Mouse (Mus musculus) small intestine, adult 2 months (tissue): ENCODE measurements at regions not wholly inside any gene's neighbourhood (a gene's known extent, or its start where the extent isn't known, plus 50 kb on each side); places are given as distances from the start of the nearest gene placed in this dataset.
A peak's percentile ranks its signal among the peaks of the same experiment; 100 is the strongest.

Experiments used
- H3K27ac ChIP-seq: fragments of 200-500 bp; 2 replicates; pipeline ENCODE4 v1.5.1; 2012; ENCODE audit warnings: low read depth, low read length, control low read depth, inconsistent platforms; ENCODE audit not compliant: insufficient read depth
- H3K27me3 ChIP-seq: fragments of 200-500 bp; 2 replicates; pipeline ENCODE4 v1.6.1; 2012; ENCODE audit warnings: mild to moderate bottlenecking, moderate library complexity, low read length, inconsistent platforms; ENCODE audit not compliant: control insufficient read depth, insufficient read depth
- H3K36me3 ChIP-seq: fragments of 200-500 bp; 2 replicates; pipeline ENCODE4 v1.6.1; 2012; ENCODE audit warnings: mild to moderate bottlenecking, low read length, control low read depth, inconsistent platforms; ENCODE audit not compliant: control insufficient read depth, insufficient read depth
- H3K4me1 ChIP-seq: fragments of 200-500 bp; 2 replicates; pipeline ENCODE4 v1.6.1; 2012; ENCODE audit warnings: low read length, inconsistent platforms, mixed read lengths; ENCODE audit not compliant: control insufficient read depth, insufficient read depth, insufficient read length
- H3K4me3 ChIP-seq: fragments of 200-500 bp; 2 replicates; pipeline ENCODE4 v1.5.1; 2012; ENCODE audit warnings: low read depth, mild to moderate bottlenecking, control low read depth, inconsistent platforms, low read length, moderate library complexity
- CTCF ChIP-seq: fragments of 200-500 bp; IDR thresholded peaks from 2 replicates; pipeline ENCODE4 v1.5.1; 2012; ENCODE audit warnings: low read depth, mild to moderate bottlenecking, control low read depth, inconsistent platforms, low read length, moderate library complexity, mixed read lengths; ENCODE audit not compliant: insufficient replicate concordance, insufficient read length; ENCODE audit errors: extremely low read depth
- POLR2A ChIP-seq: fragments of 200-500 bp; IDR thresholded peaks from 2 replicates; pipeline ENCODE4 v1.6.1; 2012; ENCODE audit warnings: low read depth, mild to moderate bottlenecking, control low read depth, inconsistent platforms, low read length, moderate library complexity
- WGBS: fragments of 180-500 bp; shearing (Covaris S2); methylation state at CpG from one replicate; pipeline ENCODE4 v1.1.7; 2018; 5-methylcytosine and 5-hydroxymethylcytosine counted together

GRCm38 (mm10) chr15:85675736-85676135 is 59.0 kb upstream of the Ppara start:
- 8% methylated on average over 5 of the region's 5 CpGs for WGBS
- no peak for TF ChIP-seq POLR2A
- no peak for TF ChIP-seq CTCF
- Histone ChIP-seq H3K36me3 (peaks cover 23% of the 10 kb centered on the region), H3K27ac (peak overlapping the region; percentile 83), H3K27me3 (no peaks in the 10 kb centered on the region), H3K4me3 (peak overlapping the region; percentile 27), H3K4me1 (peaks cover 34% of the 10 kb centered on the region)

GRCm38 (mm10) chr15:85676156-85676555 is 58.6 kb upstream of the Ppara start:
- peak overlapping the region; percentile 83 for H3K27ac ChIP-seq
- WGBS, result 33% methylated on average over 3 of the region's 3 CpGs
- peak overlapping the region; percentile 5; the same call in 1 of the 2 replicates for H3K4me3 ChIP-seq
- peaks cover 25% of the 10 kb centered on the region for H3K36me3 ChIP-seq
- H3K27me3 ChIP-seq, result no peaks in the 10 kb centered on the region
- peaks cover 34% of the 10 kb centered on the region for H3K4me1 ChIP-seq
- TF ChIP-seq CTCF (no peak), POLR2A (no peak)

GRCm38 (mm10) chr15:85676871-85677270 is 57.9 kb upstream of the Ppara start:
- TF ChIP-seq POLR2A, result no peak
- TF ChIP-seq CTCF, result no peak
- 30% methylated on average over 10 of the region's 10 CpGs for WGBS
- H3K36me3 ChIP-seq, result peaks cover 26% of the 10 kb centered on the region
- no peaks in the 10 kb centered on the region for H3K27me3 ChIP-seq
- H3K4me3 ChIP-seq, result no peak overlapping the region
- peaks cover 34% of the 10 kb centered on the region for H3K4me1 ChIP-seq
- peak overlapping the region; percentile 51 for H3K27ac ChIP-seq

GRCm38 (mm10) chr15:85677381-85677780 is 57.4 kb upstream of the Ppara start:
- WGBS, result 51% methylated on average over 6 of the region's 6 CpGs
- peaks cover 27% of the 10 kb centered on the region for H3K36me3 ChIP-seq
- TF ChIP-seq CTCF, result no peak
- TF ChIP-seq POLR2A, result no peak
- no peak overlapping the region for H3K4me3 ChIP-seq
- H3K27me3 ChIP-seq, result no peaks in the 10 kb centered on the region
- H3K27ac ChIP-seq, result 0 out of 2 replicates have a peak overlapping the region, but pooled peaks have one; percentile 29
- H3K4me1 ChIP-seq, result peaks cover 34% of the 10 kb centered on the region

- no peaks in the 10 kb centered on the region for H3K27me3 ChIP-seq
- H3K36me3 ChIP-seq, result peaks cover 27% of the 10 kb centered on the region
- peak overlapping the region; percentile 43 for H3K4me3 ChIP-seq
- H3K4me1 ChIP-seq, result peaks cover 34% of the 10 kb centered on the region
- WGBS, result 44% methylated on average over 10 of the region's 10 CpGs
- H3K27ac ChIP-seq, result peak overlapping the region; percentile 58
- TF ChIP-seq POLR2A (no peak), CTCF (no peak)
These were observed 56.9 kb upstream of the Ppara start for GRCm38 (mm10) chr15:85677855-85678254.

GRCm38 (mm10) chr15:85678351-85678895 is 56.4 kb upstream of the Ppara start:
- TF ChIP-seq POLR2A (no peak), CTCF (no peak)
- Histone ChIP-seq H3K36me3 (peaks cover 32% of the 10 kb centered on the region), H3K4me1 (peaks cover 36% of the 10 kb centered on the region), H3K27me3 (no peaks in the 10 kb centered on the region), H3K27ac (peak overlapping the region; percentile 58), H3K4me3 (peak overlapping the region; percentile 43)
- 72% methylated on average over 15 of the region's 15 CpGs for WGBS

- 49% methylated on average over 24 of the region's 24 CpGs for WGBS
- peak overlapping the region; percentile 58 for H3K27ac ChIP-seq
- H3K36me3 ChIP-seq, result peaks cover 39% of the 10 kb centered on the region
- TF ChIP-seq CTCF, result no peak
- TF ChIP-seq POLR2A, result no peak; the same call in 1 of the 2 replicates
- H3K4me1 ChIP-seq, result peaks cover 42% of the 10 kb centered on the region
- no peaks in the 10 kb centered on the region for H3K27me3 ChIP-seq
- peak overlapping the region; percentile 43 for H3K4me3 ChIP-seq
These were observed 55.6 kb upstream of the Ppara start for GRCm38 (mm10) chr15:85678981-85679708.
